Mouse (Mus musculus) MEL-GATA-1-ER (cell line): ENCODE measurements around the gene A230050P20Rik.

Source experiments
- DNase-seq: peaks from one replicate; pipeline ENCODE4 v3.0.0-alpha.2; 2012; ENCODE audit warnings: low read depth; ENCODE audit errors: extremely low read depth

Gene A230050P20Rik

DNA sequence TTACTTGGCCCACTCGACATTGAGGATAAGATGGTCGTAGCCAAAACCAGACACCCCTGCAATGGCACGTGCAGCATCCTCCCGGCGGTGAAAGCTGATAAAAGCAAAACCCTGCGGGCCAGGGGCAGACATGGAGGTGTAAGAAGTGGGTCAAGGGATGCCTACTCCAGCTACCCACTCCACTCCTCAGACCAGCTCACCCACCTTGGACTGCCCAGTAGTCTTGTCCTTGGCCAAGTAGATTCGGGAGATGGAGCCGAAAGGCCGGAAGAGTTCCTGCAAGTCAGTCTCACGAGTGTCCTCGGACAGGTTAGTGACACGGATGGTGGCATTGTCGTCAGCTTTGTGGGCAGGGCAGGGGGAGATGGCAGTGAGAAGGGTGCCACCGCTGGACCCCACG is 26.2 kb downstream of the A230050P20Rik start:
- DNase-seq = no peak

DNA sequence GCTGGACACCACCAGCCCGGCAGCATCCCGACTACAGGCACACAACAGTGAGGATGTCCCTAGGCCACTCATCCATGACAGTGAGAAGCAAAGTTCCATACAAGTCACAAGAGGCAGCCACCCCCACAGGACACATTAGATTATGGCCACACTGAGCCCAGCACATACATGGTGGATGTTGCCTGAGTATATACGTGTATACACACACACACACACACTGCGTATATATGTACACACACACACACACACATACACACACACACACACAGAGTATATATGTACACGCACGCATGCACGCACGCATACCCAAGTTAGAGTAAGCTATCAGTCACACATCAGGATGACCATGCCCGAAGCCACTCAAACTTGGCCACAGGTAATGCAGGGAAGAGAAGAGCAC is 26.9 kb downstream of the A230050P20Rik start:
- DNase-seq = no peak

DNA sequence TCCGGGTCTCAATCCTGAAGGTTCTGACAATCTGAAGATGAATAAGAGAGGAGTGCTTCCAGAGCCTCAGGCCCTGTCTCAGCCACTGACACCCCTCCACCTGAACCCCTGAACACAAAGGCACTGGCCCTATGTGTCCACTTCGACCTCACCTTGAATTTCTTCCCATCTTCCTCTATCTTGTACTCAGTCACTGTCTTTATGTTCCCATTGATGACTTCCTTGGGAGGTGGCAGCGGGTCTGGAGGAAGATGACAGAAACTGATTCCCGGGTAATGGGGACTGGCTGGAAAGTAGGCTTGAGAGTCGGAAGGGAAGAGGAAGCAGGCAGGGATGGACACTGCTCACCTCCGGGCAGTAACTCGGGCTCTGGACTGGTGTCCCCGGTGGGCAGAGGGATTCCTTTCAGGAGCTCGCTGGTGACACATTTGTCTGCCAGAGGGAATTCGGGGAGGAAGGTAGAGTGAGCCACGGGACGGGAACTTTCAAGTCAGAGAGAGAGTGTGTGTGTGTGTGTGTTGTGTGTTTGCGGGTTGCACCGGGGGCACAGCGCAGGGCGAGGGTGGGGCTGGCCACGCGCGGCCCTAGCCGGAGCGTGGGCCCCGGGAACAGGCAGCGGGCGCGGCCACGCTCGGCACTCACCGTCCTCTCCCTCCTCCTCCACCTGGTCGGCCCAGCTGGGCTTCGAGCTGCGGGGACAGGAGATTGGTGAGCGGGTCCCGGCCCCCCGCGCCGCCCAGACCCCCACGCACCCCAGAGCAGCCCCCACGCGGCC is 29.5 kb downstream of the A230050P20Rik start:
- no peak for DNase-seq

DNA sequence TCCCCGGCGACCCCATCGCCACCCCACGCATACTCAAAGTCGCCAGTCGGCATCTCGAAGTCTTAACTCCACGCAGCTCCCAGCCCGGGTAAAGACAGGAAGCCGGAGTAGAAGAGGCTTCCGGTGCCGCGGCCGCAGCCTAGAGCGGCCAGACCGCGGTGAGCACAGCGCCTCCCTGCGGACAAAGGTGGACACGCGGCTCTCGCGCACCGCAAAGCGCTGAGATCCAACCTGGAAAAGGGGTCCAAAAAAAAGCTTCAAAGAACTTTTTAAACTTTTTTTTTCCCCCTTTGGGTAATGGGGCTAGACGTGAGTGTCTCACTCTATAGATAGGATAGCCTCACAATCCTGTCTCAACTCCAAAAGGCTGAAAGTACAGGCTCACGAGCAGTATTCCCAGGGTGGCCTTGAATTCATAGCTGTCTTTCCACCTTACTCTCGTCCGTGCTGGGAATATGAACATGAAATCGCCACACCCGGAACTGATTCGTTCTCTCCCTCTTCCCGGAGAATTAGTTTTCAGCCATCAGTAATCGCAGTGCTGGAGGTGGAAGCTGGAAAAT is 30.1 kb downstream of the A230050P20Rik start, which contains the start of gene Eif3g:
Gene Eif3g, minus strand, starts transcription at position 113 of the 563 bp plus-strand sequence.
- DNase-seq = peak; percentile 76

DNA sequence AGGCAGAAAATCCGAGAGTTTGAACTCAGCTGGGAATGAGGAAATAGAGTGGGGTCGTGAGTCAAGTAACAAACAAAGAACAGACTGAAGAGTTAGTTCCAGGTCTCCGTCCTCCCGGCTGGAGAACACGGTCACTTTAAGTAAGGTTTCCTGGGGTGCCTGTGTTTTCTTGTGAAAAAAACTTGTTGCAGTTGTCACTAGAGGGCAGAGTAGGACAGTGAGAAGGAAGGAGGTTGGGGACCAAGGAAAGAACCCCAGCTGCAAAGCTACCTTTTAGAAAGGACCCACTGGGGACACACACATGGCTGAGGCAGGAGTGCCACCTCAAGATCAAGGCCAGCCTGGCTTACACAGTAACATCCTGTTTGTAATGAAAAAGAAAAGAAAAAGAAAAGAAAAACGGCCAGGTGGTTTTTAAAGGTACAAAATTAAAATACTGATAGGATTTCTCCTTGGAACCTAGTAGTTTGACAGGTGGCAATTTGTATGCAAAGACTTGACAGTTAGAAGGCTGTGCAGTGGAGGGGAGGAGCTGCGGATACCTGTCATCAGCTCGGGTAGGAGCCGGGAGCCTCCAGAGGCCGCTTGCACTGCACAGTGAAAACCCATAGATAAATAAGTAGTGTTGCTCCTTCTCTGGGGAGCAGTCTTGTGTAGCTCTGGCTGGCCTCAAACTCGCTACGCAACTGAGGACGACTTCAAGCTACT is 33.2 kb downstream of the A230050P20Rik start:
- DNase-seq = peak; percentile 70

DNA sequence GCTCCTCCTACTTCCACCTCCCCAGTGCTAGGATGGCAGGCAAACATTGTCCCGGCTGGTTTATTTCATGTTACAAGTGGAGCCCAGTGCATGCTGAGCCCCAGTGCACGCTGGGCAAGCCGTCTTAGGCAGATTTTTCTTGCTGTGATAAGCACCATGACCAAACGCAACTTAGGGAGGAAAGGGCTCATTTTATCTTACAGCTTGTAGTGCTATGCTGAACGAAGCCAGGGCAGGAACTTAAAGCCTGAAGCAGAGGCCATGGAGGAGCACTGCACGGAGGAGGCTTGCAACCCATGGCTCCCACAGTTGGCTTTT is 33.7 kb downstream of the A230050P20Rik start:
- DNase-seq = peak; percentile 75

DNA sequence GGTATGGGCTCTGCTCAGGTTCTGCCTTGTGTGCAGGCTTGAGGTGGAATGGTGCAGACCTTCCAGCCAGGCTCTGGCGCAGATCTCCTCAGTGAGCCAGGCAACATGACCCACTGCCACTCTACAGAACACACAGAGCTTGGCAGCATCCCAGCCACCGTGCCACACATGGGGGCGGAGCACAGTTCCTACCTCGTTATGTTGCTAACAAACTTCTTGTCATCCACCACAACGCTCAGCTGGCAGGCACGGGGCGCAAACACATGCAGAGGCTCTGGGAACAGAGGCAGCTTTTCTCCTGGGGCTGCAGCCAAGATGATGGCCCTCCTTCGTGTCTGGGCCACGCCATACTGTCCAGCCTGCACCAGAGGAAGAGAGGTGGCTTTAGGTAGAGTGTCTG is 41.5 kb downstream of the A230050P20Rik start:
- no peak for DNase-seq

DNA sequence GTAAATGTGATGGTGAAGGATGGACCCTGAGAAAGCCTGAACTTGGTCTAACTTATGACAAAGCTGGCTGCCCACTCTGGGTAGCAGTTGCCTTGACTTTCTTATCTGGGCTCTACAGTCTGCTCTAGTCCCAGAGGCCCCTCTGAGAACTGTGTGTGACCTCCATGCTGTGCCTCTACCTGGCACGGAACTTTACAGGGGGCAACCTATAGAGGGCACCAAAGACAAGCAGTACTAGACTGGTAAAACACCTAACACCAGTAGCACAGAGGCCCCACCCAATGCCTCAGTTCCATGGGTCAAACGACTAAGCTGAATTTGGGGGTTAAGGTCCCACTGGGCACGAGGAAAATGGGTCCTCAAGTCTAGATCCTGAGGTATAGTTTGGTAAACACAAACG is 47.7 kb downstream of the A230050P20Rik start:
- DNase-seq = no peak

DNA sequence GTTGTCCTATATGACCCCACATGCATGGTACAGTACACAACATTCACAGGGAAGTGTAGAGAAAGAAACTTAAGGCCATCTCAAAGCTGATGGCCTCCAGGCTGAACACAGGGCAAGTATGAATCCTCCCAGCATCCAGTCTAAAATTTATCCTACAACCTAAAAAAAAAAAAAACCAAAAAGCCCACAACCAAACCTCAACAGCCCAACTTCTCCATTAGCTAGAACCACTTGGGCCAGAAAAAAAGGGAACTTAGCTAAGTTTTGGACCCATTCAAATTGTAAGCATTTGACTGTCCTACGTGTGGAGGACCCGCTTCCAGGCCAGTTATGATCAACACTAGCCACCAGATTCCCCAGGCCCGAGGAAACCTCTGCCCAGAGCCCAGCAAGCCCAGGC is 54.8 kb downstream of the A230050P20Rik start:
- DNase-seq = no peak
